Mouse (Mus musculus): ENCODE results near the gene Gm42688.

Gm42688 gene

GRCm38 (mm10) chr6:83101316-83101687 lies at the start of gene Gm42688, which contains the start of gene Ccdc142:
TSS of gene Gm42688 (plus strand) at chr6:83101617.
TSS of gene Ccdc142 (plus strand) at chr6:83101601.
- DNase-seq = peak; percentile 95

GRCm38 (mm10) chr6:83053136-83053960 lies 48.1 kb upstream of the Gm42688 start:
- DNase-seq = peak; percentile 33

DNA sequence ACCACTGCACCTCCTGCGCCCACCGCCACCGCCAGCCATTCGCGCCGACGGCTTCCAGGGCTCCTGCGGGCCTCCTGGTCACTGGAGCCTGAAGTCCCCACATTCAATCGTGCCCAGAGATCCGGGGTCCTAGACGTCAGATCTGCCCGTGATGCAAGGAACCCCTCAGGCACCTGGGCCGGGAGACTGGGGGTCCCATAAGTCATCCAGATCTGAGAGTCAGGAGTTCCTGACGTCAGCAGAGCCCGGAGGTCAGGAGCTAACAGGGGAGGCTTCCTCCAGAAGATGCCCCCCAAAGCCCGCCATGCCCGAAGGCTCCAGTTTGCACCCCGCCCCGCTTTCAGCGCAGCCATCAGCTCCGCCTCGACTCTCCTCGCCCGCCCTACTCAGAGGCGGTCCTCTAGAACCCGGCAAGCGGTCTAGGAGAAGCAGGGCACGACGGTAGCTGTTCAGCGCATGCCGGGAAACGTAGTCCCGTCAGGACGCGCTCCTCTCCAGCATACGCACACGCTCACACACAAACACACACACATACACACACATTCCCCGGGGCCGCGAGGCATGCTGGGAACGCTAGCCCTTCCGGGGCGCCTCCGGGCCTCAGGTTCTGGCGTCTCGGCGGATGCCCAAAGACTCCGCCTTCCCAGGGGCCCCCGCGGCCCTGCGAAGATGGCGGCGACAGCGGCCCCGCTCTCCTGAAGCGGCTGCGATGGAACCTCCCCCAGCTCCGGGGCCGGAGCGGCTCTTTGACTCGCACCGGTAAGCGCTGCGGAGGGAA lies 47.2 kb upstream of the Gm42688 start, which contains the start of gene Aup1:
TSS of gene Aup1 (plus strand) at position 448 of the 778 bp plus-strand sequence.
- peak; percentile 97 for DNase-seq

GRCm38 (mm10) chr6:83054871-83055431 lies 46.5 kb upstream of the Gm42688 start, which contains the start of gene Htra2:
TSS of gene Htra2 (minus strand) at chr6:83055273.
- DNase-seq = peak; percentile 74

DNA sequence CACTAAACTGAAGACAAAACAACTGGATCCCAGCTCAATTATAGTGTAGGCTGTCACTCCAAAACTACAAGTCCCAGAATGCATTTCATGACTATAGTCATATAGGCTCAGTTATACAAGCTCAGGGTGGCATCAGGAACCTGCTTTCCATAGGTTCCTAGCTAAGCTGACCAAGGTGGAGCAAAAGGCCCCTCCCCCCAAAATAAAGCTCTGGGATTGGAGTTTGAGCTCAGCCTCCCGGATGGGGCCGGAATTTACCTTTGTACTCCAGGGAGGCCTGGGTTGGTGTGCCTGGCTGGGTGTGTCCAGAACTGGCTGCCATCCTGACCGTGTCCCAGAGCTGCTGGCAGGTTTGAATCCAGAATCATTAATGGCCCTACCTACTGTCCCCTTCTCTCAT lies 43.6 kb upstream of the Gm42688 start, which contains the start of gene Dqx1:
TSS of gene Dqx1 (plus strand) at position 55 of the 400 bp plus-strand sequence.
- no peak for DNase-seq

GRCm38 (mm10) chr6:83058725-83059124 lies 42.7 kb upstream of the Gm42688 start:
- no peak for DNase-seq

GRCm38 (mm10) chr6:83065995-83066394 lies 35.4 kb upstream of the Gm42688 start:
- DNase-seq = peak; percentile 51

- no peak for DNase-seq
Measured at GRCm38 (mm10) chr6:83066441-83066840, 35.0 kb upstream of the Gm42688 start.

DNA sequence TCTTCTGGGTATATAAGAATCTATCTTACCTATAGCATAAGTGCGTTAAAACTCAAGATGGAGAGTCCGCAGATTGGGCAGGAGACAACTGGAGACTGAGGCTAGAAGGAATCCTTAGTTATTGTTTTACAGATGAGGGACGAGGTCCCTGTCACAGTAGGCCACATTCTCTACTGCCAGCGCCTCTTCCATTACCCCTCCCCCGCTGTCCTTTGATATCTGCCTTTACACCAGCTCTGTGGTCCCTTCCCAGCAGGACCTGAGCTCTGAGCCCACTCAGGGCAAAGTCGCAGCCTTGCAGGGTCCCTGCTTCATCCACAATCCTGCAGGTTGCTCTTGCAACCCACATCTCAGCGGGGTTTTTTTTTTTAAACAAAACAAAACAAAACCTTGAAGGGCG lies 33.2 kb upstream of the Gm42688 start:
- no peak for DNase-seq

- no peak for DNase-seq
Measured at GRCm38 (mm10) chr6:83068706-83069487, 32.5 kb upstream of the Gm42688 start.

GRCm38 (mm10) chr6:83069488-83070246 lies 31.8 kb upstream of the Gm42688 start:
- no peak for DNase-seq

DNA sequence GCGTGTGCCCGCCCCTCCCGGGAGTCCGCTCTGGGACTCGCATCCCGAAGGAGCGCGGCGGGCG lies 31.3 kb upstream of the Gm42688 start, which contains the start of gene Tlx2:
TSS of gene Tlx2 (minus strand) at position 47 of the 64 bp plus-strand sequence.
- DNase-seq = no peak

DNA sequence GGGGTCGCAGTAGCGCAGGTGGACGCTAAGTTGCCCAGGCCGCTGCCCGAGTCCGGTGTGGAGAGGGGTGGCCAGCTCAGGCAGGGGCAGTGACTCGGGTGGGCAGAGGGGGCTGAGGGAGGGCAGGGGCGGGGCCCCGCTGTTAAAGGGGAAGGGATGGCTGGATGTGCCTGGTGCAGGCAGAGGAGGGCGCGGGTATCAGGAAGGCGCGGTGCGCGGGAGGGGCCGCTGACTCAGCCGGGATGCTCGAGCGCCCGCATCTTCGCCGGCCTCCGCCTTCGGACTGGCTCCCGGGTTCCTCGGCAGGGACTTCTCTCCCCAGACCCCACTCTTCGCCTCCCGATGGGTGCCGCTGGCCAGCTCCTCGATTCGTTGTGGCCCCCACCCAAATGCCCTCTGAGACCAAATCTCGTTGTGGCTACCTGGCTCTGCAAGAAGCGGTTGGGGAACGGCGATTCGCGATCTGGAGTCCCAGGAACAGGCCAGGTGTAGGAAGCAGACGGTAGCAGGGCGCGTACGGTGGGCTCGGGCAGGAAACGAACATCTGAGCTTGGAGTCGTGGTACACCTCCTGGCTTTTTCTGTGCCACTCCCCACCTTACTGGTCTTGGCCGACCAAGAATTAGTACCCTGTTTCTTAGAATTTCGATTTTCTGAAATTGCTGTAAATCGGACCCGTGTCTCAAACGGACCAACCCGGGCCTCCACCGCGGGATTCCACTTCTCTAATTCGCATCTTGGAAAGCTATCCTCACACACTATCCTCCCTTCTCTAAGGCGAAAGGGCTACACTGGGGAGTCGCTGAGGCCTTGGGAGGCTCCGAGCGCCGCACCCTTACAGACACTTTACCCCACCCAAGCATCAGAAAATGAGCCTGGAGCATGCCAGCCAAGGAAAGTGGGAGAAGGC lies 30.9 kb upstream of the Gm42688 start:
- no peak for DNase-seq

- no peak for DNase-seq
Measured at GRCm38 (mm10) chr6:83071220-83071619, 30.2 kb upstream of the Gm42688 start.

DNA sequence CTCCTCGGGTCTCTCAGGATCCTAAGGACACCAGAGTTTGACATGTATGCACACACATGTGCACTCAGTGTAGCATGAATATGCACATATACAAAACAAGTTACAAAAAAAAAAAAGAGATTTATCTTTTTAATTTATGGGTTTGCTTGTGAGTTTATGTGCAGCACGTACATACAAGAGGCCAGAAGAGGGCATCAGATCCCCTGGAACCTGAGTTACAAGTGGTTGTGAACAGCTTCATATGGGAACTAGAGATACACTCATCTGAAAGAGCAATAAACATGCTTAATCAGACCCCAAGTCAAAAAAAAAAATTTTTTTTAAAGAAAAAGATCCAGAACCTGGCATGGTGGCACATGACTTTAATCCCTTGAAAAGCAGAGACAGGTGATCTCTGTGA lies 26.4 kb upstream of the Gm42688 start:
- DNase-seq = peak; percentile 63

GRCm38 (mm10) chr6:83077630-83078323 lies 23.6 kb upstream of the Gm42688 start, which contains the start of gene Pcgf1:
TSS of gene Pcgf1 (plus strand) at chr6:83077869.
- no peak for DNase-seq

DNA sequence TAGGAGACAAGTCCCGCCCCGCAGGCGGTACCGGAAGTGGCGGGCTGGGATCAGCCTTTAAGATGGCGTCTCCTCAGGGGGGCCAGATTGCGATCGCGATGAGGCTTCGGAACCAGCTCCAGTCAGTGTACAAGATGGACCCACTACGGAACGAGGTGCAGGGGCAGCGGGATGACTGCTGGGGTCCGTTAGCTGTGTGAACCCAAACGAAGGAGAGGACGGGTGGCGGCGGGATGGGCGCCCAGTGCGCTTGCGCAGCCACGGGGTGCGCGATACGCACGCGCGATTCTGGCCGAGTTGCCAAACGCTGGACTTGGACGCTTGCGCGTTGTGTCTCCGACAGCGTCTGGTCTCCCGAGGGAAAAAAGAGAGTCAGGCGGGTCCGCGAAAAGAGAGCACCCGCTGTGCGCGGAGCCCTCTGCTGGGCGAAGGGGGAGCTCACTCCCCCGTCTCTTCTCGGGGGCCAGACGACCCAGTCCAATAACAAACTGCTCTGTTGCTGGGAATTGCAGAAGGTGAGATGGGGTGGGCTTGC lies 23.0 kb upstream of the Gm42688 start:
- peak; percentile 100 for DNase-seq

GRCm38 (mm10) chr6:83080210-83080609 lies 21.2 kb upstream of the Gm42688 start:
- DNase-seq = no peak

- no peak for DNase-seq
Measured at GRCm38 (mm10) chr6:83083497-83083896, 17.9 kb upstream of the Gm42688 start.

GRCm38 (mm10) chr6:83084477-83084876 lies 16.9 kb upstream of the Gm42688 start:
- no peak for DNase-seq

All from thymus, postnatal 14 days (tissue).